Mouse (Mus musculus) mature B cell (primary cell): ENCODE results near the gene Krit1.
"Not testable (repeated sequence)": the region's sequence is repeated elsewhere in the genome, so short reads cannot be mapped to it uniquely, and the experiment has no call there.

Source experiments
- in situ Hi-C: fragments of 300-500 bp; cut with MboI; formaldehyde crosslinking; loops from 2 replicates; pipeline ENCODE4 v1.14.3; 2019

Krit1 gene

DNA sequence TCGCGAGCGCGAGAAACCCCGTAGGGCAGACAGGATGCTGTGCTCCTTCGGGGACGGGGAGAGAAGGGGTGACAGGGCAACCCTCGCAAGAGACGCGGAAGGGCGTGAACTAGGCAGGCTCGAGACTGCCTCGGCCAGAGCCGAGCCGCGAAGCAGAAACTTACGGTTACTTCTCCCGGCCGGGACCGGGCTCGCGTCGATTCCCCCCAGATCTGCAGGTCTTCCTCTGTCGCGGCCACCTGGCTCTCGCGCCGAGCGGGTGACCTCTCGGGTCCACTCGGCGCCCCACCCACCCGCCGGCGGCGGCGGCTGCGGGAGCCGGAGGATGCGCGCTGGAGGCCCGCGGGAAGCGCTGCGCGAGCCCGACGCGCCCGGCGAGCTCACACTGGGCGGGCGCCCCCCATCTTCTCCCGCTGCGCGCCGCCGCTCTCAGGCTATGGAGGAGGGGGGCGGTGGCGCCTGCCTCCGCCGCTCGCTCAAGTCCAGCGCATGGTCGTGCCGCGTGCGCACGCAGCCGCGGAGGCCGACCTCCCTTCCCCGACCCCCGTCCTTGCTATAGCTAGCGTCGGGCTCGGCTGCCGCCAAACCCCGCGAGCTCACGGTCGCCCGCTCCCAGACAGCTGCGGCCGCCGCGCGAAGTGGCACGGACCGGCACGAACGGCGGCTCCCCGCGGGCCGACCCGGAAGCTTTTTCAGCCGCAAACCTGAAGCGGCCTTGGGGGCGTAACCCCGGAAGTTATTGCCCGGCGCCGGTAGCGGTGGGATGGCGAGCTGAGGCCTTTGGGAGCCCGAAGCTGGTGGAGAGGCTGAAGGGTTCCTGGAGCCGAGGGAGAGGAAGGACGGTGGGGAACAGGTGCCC, at the start of gene Krit1, which contains the start of gene Ankib1:
TSS of gene Krit1 (plus strand) at position 752 of the 859 bp plus-strand sequence.
TSS of gene Ankib1 (minus strand) at position 493 of the 859 bp plus-strand sequence.
- in situ Hi-C loops: no loop called here

DNA sequence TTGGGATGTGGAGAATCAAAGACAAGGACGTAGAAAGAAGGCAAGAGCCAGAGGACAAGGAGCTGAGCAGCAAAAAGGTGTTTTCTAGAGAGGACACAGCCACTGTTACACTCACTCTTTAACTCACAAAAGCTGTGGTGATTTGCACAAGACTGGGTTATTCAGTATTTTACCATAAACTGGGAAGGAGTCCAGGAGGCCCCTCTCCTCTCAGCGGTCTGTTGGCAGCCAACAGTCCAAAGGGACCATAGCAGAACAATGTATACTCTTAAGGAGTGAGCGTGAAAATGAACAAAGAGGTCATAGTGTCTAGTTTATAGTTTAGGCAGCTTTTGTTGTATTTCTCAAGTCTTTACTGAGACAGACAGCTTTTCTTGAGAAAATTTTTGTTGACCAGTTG, 31.5 kb upstream of the Krit1 start:
- in situ Hi-C loops: no loop called here

DNA sequence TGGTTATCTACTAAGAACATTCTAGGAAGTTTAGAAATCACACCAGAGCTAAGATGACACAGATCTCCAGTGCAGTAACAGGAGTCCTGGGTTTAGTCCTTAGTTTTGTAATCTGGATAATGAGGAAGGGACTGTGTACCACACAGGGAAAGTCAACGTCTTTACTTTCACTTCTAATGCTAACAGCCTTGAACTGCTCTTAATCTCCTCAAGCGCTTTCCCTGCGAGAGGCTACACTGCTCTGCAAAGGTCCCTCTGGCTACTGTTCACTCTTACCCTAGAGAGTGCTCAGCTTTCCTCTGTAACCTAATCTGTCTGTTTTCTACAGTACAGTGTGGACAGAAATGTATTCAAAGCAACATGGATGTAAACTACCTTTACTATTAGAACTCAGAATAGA, 31.0 kb upstream of the Krit1 start:
- in situ Hi-C loops: no loop called here

DNA sequence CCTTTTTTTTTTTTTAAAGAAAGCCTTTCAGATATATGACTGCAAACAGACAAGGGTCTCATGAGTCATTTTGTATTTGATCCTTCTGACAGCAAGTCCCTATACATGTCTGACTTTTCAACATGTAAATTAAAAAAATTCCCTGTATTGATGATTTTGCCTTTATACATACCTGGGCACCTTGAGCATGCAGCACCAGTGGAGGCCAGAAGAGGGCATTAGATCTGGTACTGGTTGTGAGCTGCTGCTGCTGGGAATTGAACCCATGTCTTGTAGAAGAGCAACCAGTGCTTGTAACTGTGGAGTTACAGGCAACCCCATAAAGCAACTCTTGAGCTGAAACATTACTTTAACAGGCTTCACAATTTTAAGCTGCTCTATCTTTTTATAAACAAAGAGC, 20.3 kb upstream of the Krit1 start:
- in situ Hi-C loops: no loop called here

DNA sequence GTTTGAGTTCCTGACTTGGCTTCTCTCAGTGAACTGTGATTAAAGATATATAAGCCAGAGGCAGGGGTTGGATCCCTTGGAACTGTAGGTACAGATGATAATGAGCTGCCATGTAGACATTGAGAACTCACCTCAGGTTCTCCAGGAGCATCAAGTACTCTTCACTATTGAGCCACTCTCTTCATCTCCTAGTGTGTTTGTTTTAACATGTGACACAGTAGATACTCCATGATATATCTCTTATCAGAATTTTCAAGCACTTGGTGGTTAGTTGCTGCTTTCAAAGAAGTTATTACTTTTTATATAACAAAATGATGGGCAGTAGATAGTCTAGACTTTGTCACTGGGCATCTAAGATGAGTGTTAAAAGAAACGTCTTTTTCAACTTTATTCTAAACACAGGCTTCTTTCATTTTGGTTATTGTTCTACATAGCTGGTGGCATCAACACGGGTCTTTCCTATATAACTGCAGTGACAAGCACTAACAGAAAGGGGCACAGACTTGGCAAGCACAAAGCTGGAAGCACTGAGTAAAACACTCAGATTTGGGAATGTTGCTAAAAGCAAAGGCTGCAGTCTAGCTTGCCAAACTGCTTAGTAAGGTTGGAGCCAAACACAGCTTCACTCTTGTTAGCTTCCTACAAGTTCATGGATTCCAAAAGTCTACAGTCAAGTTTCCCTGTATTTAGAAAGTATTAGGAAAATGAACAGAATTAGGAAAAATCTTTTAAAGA, 18.9 kb upstream of the Krit1 start:
- in situ Hi-C loops: no loop called here

DNA sequence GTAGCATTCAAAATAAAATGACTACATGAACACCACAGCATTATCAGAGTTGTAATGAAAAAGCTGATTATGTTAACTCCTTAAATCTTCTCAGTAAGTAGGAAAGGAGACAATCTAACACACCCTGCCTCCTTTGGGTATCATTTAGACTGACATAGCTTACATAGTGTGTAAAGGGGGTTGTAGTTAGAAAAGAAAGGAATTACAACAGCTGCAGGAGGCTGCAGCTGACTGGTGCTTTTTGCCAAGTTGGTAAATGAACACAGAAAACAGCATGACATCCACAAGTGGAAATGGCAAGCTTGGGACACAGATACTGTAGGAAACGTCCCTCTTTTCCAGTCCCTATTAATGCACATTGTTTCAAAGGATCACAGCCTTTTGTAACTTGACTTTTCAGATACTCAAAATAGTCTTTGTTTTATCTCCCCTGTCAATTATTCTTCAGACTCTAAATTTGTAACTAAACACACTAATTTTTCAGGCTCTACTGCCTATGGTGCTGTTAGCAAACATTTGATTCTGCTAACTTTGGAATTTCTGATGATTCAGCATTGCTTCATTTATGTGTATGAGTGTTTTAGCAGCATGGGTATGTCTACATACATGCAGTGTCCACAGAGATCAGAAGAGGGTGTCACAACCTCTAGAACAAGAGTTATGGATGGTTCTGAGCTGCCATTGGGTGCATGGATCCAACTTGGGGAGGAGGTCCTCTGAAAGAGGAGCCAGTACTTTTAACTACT, 18.1 kb upstream of the Krit1 start:
- in situ Hi-C loops: no loop called here

DNA sequence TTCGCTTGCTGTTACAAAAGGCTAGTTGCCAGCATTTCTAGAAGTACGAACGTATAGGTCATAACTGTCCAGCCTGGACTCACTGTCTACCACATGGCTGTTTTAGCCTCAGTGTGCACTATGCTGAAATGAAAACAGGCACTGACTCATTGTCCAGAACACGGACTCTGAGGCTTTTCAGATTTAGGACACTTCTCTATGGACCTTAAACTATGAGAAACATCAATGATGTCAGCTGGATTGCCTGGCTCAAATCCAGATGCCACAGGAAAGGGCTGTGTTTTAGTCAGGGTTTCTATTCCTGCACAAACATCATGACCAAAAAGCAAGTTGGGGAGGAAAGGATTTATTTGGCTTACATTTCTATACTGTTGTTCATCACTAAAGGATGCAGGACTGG, 15.4 kb upstream of the Krit1 start:
- in situ Hi-C loops: no loop called here

DNA sequence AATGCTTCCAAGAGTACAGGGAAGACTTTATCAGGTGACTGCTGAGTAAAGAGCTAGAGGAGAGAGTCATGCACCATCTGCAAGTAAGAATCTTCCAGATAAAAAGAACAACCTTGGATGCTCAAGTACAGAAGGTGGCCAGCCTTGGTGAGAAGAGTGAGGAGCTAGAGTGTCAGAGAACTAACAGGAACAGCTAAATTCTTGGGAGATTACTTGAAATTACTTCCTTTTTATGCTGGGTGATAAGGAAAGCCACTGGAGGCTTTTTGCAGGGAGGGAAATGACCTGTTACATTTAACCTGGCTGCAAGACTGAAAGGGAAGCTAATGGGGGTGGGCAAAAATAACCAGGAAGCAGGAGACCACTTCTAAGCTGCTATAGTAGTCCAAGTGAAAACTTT, 11.9 kb upstream of the Krit1 start:
- in situ Hi-C loops: no loop called here

DNA sequence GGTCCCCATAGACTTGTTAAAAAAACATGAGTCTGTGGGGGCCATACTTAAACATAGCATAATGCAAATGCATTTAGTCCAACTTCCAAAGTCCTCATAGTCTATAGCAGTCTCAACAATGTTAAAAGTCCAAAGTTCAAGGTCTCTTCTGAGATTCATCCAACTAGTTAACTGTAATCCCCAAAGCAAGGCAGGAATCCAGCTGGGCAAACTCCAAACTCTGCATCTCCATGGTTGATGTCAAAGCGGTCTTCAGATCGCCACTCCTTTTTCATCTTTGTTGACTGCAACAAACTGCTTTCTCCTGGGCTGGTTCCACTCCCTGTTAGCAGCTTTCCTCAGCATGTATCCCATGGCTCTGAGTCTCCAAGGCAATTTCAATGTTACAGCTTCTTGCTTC, 5.9 kb upstream of the Krit1 start:
- in situ Hi-C loops: not testable (repeated sequence)

DNA sequence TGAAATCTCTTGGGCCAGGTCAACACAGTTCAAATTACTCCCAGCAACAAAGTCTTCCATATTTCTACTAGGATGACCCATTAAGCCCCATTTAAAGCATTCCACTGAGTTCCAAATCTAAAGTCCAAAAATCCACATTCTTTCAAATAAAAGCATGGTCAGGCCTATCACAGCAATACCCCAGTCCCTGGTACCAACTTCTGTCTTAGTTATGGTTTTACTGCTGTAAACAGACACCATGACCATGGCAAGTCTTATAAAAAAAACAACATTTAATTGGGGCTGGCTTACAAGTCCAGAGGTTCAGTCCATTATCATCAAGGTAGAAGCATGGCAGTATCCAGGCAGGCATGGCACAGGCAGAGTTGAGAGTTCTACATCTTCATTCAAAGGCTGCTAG, 4.3 kb upstream of the Krit1 start:
- in situ Hi-C loops: not testable (repeated sequence)

DNA sequence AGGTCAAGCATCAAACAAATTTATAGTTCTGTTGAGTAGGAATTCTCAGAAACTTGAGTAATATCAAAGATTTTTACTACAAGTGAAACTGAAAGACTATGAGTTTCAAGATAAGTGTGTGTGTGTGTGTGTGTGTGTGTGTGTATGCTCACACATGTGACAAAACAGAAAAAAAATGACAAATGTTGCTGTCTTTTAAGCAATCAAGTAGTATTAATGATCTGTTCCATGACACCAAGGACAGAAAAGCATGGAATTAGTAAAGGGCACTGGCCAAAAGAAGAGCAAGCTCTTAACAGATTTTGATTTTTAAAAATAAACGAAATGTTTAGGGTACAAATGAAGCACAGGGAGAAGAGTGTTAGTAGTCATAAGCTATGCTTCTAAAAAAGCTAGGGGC, 2.9 kb upstream of the Krit1 start:
- in situ Hi-C loops: no loop called here

DNA sequence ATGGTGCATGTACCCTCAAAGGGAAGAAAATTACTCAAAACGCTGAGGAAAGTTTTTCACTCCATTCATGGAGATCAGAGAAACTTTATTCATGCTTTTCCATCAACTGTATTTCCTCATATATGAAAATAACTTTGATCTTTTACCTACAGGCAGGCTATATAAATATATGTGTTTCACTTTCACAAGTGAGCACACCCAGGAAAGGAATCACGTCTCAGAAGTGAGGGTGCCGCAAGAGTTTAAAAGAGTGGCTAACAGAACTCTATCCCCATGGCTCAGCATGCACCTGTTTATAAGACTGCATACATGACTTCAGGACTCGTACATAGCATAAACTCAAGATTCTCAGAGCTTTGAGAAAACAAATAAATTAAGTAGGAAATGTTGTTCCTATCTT, 2.1 kb upstream of the Krit1 start:
- in situ Hi-C loops: no loop called here

DNA sequence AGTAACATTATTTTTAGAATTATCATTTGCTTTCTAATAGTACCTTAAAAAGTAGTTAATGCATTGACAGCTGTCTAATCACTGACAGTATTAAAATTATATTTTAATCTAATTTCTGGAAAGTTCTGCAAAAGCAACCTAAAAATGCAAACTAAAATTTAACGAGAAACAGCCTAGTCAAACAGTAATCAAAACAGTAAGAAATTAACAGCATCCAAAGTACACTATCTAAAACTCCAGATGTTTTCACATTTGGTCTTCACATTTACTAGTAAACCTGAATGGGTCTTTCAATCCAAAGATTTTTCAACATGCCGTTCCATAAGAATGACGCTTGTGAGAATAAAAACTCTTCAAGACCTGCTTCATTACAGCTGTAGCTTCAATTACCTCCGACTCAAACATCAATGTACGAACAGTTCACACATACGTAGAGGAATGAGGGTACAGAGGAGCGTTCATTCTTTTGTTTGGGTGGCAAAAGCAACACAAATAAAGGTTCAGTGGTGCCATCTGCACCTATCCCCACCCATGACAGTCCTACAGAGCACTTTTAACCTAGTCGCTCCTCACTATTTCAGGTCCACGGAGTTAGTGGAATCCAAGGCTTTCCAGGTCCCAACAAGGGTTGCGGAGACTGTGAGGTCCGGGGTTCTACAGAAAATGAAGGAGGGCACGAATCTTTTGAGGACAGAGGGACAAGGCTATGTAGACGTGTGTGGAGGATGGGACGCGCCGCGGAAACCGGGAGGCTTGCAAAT, 1.1 kb upstream of the Krit1 start:
- in situ Hi-C loops: no loop called here

DNA sequence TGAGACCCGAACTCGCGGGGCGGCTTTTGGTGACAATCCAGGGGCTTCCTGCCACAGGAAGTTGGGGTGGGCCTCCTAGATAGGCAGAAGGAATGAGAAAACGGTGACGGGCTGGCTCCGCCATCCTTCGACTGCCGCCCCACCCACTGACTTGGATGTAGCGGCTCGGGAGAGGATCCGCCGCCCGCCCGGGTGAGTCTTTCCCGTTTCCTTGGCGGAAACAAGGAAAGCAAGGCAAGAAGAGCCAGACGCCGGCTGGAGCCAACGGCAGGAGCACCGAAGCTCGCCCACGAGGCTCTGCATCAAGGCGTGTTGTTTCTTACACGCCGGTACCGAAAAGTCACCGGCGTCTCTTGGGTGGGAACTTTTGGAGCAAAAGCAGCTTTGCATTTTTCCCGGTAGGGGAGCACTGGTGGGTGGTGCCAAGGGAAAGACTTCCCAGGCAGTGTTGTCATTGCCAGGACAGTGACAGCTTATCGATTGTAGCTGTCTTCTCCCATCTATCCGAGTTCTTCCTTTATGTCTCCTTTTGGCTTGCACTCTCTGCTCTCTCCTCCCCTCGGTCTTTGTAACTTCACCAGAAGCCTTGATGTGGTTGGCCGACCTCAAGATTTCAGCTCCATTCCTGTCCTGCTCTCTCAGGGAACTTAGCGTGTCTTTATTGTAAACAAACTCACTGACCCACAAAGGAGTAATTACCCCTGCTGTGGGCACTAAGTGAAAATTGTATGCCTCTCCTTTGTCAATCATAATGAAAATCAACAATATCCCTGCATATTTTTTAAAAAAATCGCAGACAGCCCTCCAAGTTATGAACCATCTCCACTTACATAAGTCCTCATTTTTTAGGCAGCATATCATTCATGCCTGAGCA, 545 bp downstream of the Krit1 start:
- in situ Hi-C loops: no loop called here

DNA sequence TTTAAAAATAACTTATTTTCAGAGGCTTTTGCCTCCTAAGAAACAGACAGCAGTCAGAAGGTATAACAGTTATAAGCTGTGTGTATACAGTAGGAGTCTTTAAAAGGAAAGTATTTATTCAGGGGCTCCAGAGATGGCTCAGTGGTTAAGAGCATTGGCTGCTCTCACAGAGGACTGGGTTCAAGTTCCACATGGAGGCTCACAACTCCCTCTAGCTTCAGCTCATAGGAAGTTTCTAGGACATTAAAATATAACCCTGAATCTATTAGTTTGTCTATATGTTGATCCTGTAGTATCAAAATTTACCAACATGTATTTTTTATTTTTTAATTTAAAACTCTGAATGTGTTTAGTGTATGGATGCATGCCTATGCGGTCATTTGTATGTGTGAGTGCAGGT, 5.5 kb downstream of the Krit1 start:
- in situ Hi-C loops: no loop called here

DNA sequence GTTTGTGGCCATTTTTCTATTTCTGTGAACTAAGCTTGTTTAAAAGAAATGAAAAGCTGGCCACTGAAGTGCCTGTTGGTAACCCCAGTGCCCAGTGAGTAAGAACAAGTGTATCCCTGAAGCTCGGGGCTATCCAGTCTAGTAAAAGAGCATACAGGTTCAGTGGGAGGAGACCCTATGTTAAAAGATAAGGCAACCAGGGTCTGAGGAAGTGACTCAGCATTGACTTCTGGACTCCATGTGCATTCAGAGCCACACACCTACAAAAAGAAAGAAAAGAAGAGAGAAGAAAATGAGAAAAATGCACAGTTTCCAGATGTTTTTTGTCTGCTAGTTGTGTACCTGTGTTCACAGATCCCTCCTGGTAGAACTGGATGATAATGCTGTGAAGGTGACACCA, 31.1 kb downstream of the Krit1 start:
- in situ Hi-C loops: no loop called here

DNA sequence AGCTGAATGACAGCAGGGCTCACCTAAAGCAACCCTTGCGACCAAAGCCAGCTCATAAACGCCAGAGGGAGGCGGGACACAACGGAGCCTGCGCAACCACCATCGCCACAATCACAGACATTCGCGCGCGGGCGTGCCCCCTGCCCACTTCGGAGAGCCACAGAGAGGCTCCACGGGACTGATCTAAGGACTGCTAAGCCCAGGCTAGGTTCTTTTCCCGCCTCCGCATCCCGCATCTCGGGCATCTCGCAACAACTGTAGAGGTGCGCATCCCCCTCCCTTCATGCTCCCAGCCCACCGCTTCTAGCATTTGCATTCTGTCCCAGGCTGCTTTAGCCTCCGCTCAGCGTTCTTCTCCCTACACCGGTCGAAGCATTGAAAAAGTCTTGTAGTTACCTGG, 42.0 kb downstream of the Krit1 start, which contains the start of gene Lrrd1:
TSS of gene Lrrd1 (plus strand) at position 148 of the 400 bp plus-strand sequence.
- in situ Hi-C loops: no loop called here

DNA sequence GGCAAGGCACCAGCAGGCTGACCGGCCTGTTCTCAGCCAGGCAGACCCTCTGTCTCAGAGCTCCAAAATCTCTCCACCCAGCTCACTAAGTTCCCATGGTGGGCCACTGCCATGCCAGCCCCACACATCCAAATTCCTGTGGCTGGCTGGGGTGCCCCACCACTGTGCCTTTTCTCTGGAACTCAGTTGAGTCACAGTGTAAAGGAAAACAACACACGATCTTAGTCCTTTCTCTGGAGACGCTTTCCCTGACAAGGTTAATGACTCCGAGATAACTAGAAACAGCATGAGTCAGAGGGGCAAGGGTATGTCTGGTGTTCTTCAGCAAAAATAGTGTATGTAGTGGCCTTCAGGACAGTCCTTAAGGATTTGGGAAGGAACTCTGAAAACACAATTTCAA, 67.2 kb downstream of the Krit1 start:
- in situ Hi-C loops: no loop called here

DNA sequence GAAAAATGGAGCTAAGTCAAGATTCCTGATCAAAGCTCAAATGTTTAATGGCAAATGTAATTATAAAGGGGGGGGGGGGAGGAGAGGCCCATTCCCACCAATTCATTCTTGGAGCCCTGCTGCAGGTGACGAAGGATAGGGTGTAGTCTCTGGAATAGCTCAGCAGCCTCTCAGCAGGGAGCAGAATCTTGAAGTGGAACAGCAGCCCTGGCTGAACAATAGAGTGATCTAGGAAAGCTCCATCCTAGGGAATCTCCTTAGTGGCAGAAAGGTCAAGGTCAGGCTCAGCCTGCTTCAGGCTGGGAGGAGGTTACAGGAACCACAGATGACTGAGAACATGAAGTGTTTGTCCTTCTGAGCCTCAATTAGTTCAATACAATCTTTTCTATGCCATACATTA, 69.4 kb downstream of the Krit1 start:
- in situ Hi-C loops: no loop called here

DNA sequence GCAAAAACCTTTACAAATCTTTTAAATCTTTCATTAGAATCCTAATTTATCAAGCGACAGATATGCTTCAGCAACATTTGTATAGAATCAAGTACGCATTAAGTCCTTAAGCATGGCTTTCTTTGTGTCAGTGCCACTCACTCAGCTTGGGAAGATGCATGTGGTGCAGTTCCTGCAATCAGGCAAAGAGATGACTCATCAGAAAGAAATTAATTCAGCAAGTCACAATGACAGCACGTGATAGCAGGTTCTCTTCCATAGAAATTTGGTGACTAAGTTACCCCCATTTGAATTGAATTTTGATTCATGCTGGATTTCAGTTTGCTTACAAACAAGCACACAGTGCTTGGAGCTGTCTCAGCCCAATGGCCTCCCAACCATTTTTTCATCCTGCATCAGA, 70.5 kb downstream of the Krit1 start:
- in situ Hi-C loops: no loop called here

DNA sequence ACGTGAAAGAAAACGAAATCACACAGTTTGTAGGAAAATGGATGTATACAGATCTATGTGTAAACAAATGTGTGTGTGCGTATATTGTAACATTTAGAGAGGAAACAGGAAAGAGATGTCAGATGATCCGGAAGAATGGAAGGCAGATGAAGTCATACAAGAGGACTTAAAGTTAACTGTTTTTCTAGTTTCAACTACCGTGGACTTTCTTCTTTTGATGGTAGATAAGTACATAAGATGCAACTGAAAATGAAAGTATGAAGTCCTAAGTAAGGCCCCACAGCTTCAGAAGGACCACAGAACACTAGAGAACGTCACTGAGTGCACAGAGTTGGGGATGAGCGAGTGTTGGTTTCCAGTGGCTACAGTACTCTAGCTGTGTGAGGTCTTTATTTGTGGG, 83.9 kb downstream of the Krit1 start:
- in situ Hi-C loops: not testable (repeated sequence)
